Mouse (Mus musculus): ENCODE measurements around the gene Dcaf15. TPM values are rescaled to one million over a fixed set of nuclear protein-coding genes. Genes with fewer than 3 reads are reported as not detected.

Gene Dcaf15
- polyA plus RNA-seq, 1 experiment from 2014 or later: 5.1 TPM

DNA sequence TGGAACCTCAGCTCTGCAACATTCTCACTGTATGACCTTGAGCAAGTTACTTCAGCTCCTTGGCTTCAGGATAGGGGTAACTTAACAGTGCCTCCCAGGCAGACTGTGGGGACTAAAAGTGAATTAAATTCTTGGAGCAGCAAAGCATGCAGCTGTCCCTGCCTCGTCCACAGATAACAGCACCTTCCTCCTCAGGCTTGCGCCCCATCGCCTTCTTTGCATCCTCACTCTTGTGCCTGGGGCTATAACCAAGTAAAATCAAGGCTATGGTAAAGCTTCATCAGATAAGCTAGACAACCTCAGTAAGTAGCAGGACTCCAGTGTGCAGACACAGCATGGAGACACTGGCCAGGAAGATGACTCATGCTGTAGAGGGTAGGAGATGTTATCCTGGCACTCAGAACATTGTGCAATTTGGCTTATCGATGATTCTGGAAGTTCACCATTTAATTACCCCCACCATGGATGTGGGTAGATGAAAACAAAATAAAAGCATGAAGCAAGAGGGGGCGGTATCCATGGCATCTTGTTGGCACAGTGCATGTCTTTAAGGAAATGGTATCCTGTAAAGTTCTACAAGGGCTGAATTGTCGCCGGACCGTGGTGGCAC lies 40.2 kb upstream of the Dcaf15 start:
- Histone ChIP-seq H3K36me3 (ENCODE audit: insufficient read depth, low read length) (peaks cover 30% of the 10 kb centered on the region; the same call in 1 of the 2 replicates), H3K9ac (replicated peaks; ENCODE audit: low read depth) (no peak overlapping the region), H3K4me2 (replicated peaks; ENCODE audit: low read depth, low read length) (no peak overlapping the region), H3K27ac (ENCODE audit: low read length) (no peak overlapping the region), H3K4me1 (ENCODE audit: insufficient read depth, low read depth, low read length) (peaks cover 6% of the 10 kb centered on the region; the same call in 1 of the 2 replicates), H3K9me3 (ENCODE audit: low read length) (no peaks in the 10 kb centered on the region), H3K27me3 (replicated peaks; ENCODE audit: insufficient read depth, low read length) (no peaks in the 10 kb centered on the region), H3K4me3 (ENCODE audit: low read depth, low read length) (no peak overlapping the region)
- DNase-seq (ENCODE audit: low spot score): no peak
- ATAC-seq: no peak
- no peak for TF ChIP-seq CTCF (IDR thresholded peaks at IDR 0.05)
- no peak for TF ChIP-seq EP300 (IDR thresholded peaks at IDR 0.05)
- WGBS: 87% methylated on average over 8 of the region's 8 CpGs

DNA sequence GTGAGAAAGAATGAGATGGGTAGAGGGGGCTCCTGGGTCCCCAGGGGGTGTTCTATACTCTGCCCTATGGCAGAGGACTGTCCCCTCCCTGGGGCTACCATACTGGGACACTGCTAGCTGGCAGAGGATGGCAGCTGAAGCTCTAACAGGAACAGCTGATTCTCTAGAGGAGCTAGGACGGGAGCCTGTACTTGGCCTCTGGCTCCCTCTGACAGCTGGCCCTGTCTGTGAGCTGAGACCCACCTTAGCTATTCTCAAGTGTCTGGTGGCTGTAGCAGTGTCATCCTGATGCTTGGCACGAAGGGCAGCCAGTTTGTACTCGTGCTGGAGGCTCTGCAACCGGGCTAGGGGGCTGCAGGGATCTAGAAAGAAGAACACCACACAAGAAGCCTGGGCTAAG lies 36.3 kb upstream of the Dcaf15 start:
- Histone ChIP-seq H3K4me3 (ENCODE audit: low read depth, low read length) (no peak overlapping the region), H3K9me3 (ENCODE audit: low read length) (no peaks in the 10 kb centered on the region), H3K36me3 (ENCODE audit: insufficient read depth, low read length) (peaks cover 57% of the 10 kb centered on the region; the same call in 1 of the 2 replicates), H3K9ac (replicated peaks; ENCODE audit: low read depth) (no peak overlapping the region), H3K4me1 (ENCODE audit: insufficient read depth, low read depth, low read length) (no peaks in the 10 kb centered on the region), H3K27ac (ENCODE audit: low read length) (no peak overlapping the region), H3K27me3 (replicated peaks; ENCODE audit: insufficient read depth, low read length) (no peaks in the 10 kb centered on the region), H3K4me2 (replicated peaks; ENCODE audit: low read depth, low read length) (no peak overlapping the region)
- TF ChIP-seq EP300 (IDR thresholded peaks at IDR 0.05) (no peak), CTCF (IDR thresholded peaks at IDR 0.05) (no peak)
- DNase-seq (ENCODE audit: low spot score) (no peak), ATAC-seq (no peak)
- WGBS: 89% methylated on average over 4 of the region's 4 CpGs

DNA sequence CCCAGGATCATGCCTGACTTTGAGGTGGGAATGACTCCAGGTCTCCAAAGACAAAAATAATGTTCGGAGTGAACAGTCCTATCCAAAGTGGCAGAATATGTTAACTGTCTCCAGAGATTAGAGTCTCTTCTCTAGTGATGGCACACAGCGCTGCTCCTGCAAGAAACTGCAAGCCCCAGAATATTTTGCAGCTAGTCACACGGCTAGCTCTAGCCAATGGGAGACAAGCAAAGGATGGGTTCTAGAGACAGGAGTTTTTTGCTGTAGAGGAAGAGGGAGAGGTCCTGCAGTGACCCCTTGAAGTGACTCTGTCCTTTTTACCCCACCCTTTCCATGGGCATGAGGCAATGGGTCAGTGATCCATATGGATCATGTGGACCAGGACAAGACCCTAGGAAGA lies 33.3 kb upstream of the Dcaf15 start:
- Histone ChIP-seq H3K4me3 (ENCODE audit: low read depth, low read length) (no peak overlapping the region), H3K4me2 (replicated peaks; ENCODE audit: low read depth, low read length) (no peak overlapping the region)
- ATAC-seq: no peak

DNA sequence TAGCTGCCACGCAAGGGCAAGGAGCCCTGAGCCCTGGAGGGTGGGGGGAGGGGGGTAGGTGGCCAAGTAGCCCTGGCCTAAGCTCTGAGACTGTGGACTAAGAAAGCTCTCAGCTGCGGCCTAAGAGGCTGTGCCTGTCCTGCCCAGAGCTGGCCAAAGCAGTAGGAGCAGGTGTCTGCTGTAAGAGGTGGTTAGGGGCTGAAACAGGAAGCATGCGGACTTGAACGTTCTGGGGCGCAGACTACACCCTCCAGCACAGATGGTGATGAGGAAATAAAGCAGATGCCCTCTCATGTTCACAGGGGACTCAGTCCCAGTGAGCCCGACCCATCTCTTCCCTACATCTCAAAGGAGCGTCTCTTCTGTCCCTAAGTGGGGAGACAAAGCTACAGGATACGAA lies 27.7 kb upstream of the Dcaf15 start:
- Histone ChIP-seq H3K4me3 (ENCODE audit: low read depth, low read length) (no peak overlapping the region), H3K4me1 (ENCODE audit: insufficient read depth, low read depth, low read length) (no peaks in the 10 kb centered on the region), H3K9me3 (ENCODE audit: low read length) (no peaks in the 10 kb centered on the region), H3K27me3 (replicated peaks; ENCODE audit: insufficient read depth, low read length) (no peaks in the 10 kb centered on the region), H3K9ac (replicated peaks; ENCODE audit: low read depth) (no peak overlapping the region), H3K27ac (ENCODE audit: low read length) (no peak overlapping the region), H3K4me2 (replicated peaks; ENCODE audit: low read depth, low read length) (no peak overlapping the region), H3K36me3 (ENCODE audit: insufficient read depth, low read length) (peaks cover 17% of the 10 kb centered on the region; the same call in 1 of the 2 replicates)
- no peak for ATAC-seq
- 81% methylated on average over 8 of the region's 8 CpGs for WGBS
- no peak for DNase-seq (ENCODE audit: low spot score)
- TF ChIP-seq CTCF (IDR thresholded peaks at IDR 0.05) (no peak), EP300 (IDR thresholded peaks at IDR 0.05) (no peak)

More for the DNA sequence above, 33.3 kb upstream of the Dcaf15 start:
- Histone ChIP-seq H3K27ac (ENCODE audit: low read length) (no peak overlapping the region), H3K9me3 (ENCODE audit: low read length) (no peaks in the 10 kb centered on the region), H3K27me3 (replicated peaks; ENCODE audit: insufficient read depth, low read length) (no peaks in the 10 kb centered on the region), H3K4me1 (ENCODE audit: insufficient read depth, low read depth, low read length) (no peaks in the 10 kb centered on the region), H3K36me3 (ENCODE audit: insufficient read depth, low read length) (peaks cover 54% of the 10 kb centered on the region; the same call in 1 of the 2 replicates), H3K9ac (replicated peaks; ENCODE audit: low read depth) (no peak overlapping the region)
- WGBS: 91% methylated on average over 3 of the region's 3 CpGs
- TF ChIP-seq EP300 (IDR thresholded peaks at IDR 0.05) (no peak), CTCF (IDR thresholded peaks at IDR 0.05) (no peak)
- DNase-seq (ENCODE audit: low spot score): no peak

DNA sequence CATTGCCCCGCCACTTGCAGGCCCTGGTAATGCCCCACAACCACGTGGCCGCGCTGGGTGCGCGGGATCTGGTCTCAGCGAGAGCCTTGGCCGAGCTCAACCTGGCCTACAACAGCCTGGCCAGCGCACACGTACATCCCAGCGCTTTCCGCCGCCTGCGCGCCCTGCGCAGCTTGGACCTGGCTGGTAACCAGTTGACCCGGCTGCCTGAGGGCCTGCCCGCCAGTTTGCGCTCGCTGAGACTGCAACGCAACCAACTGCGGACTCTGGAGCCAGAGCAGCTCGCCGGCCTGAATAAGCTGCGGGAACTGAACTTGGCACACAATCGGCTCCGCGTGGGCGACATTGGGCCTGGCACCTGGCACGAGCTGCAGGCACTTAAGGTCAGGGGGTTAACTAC lies 26.2 kb upstream of the Dcaf15 start:
- no peak for TF ChIP-seq EP300 (IDR thresholded peaks at IDR 0.05)
- no peak for TF ChIP-seq CTCF (IDR thresholded peaks at IDR 0.05)
- H3K27ac ChIP-seq (ENCODE audit: low read length): no peak overlapping the region
- H3K4me2 ChIP-seq (replicated peaks; ENCODE audit: low read depth, low read length): no peak overlapping the region
- no peak overlapping the region for H3K4me3 ChIP-seq (ENCODE audit: low read depth, low read length)
- no peaks in the 10 kb centered on the region for H3K4me1 ChIP-seq (ENCODE audit: insufficient read depth, low read depth, low read length)
- ATAC-seq: no peak
- H3K36me3 ChIP-seq (ENCODE audit: insufficient read depth, low read length): 0 out of 2 replicates have a peak, but pooled peaks cover 8% of the 10 kb centered on the region
- DNase-seq (ENCODE audit: low spot score): no peak
- 45% methylated on average over 29 of the region's 30 CpGs for WGBS
- H3K27me3 ChIP-seq (replicated peaks; ENCODE audit: insufficient read depth, low read length): no peaks in the 10 kb centered on the region
- no peak overlapping the region for H3K9ac ChIP-seq (replicated peaks; ENCODE audit: low read depth)
- no peaks in the 10 kb centered on the region for H3K9me3 ChIP-seq (ENCODE audit: low read length)

DNA sequence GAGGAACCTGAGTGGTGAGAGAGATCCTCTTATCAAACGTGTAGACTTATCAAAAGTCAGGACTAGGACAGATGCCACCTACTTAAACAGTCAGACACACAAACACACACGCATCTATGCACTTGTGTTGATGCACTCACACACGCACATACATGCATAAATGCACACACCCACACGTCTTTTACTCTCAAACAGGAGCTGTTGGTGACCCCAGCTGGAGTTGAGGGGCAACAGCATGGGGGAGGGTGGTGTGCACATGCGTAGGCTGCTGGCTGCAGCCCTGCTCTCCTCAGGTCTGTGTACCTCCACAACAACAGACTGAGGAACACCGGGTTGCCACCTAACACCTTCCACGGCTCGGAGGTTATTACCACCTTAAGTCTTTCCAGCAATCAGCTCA lies 23.7 kb upstream of the Dcaf15 start:
- WGBS: 57% methylated on average over 8 of the region's 8 CpGs
- no peak overlapping the region for H3K9ac ChIP-seq (replicated peaks; ENCODE audit: low read depth)
- no peaks in the 10 kb centered on the region for H3K9me3 ChIP-seq (ENCODE audit: low read length)
- H3K27me3 ChIP-seq (replicated peaks; ENCODE audit: insufficient read depth, low read length): no peaks in the 10 kb centered on the region
- H3K36me3 ChIP-seq (ENCODE audit: insufficient read depth, low read length): no peaks in the 10 kb centered on the region
- no peak overlapping the region for H3K4me3 ChIP-seq (ENCODE audit: low read depth, low read length)
- H3K27ac ChIP-seq (ENCODE audit: low read length): no peak overlapping the region
- no peaks in the 10 kb centered on the region for H3K4me1 ChIP-seq (ENCODE audit: insufficient read depth, low read depth, low read length)
- TF ChIP-seq EP300 (IDR thresholded peaks at IDR 0.05) (no peak), CTCF (IDR thresholded peaks at IDR 0.05) (peak; percentile 31)
- DNase-seq (ENCODE audit: low spot score) (no peak), ATAC-seq (no peak)
- H3K4me2 ChIP-seq (replicated peaks; ENCODE audit: low read depth, low read length): no peak overlapping the region
